Mouse (Mus musculus): ENCODE measurements at regions not wholly inside any gene's neighbourhood (a gene's known extent, or its start where the extent isn't known, plus 50 kb on each side); places are given as distances from the start of the nearest gene placed in this dataset.
"Not testable (repeated sequence)": the region's sequence is repeated elsewhere in the genome, so short reads cannot be mapped to it uniquely, and the experiment has no call there.

GRCm38 (mm10) chr16:63104383-63104782, 250.3 kb downstream of the Pros1 start:
- no peak for DNase-seq

DNA sequence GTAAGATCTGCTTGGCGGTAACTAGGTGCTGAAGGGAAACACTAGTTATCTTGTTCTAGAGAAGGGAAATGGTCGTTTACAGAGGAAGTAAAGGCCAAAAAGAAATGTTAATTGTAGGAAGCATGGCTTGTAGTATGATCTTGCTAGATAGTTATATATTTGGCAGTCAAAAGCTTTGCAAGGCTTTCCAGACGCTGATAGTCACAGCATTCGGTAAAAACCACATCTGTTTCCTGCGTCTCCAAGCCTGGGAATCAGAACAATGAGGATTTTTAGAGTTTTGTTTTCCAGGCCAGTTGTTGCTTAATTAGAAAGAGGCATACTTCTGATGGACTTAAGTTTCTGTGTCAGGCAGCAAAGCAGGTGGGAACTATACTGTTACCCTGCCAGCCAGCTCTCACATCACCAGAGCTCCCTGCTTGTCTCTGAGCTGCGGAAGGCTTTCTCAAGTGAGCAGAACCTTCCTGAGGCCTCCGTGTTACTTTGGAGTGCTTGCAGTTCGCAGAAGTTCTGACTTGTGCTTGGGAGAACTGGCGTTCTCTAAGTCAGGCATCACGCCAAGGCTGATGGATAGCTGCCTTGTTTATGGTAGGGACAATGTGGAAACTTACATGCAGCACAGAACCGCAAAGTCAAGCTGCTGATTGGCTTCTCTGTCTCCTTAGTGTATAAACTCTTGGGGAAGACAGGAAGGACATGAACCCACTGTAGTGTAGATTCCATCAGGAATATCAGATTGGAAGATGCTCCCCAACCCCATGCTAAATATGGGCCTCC, 251.0 kb downstream of the Pros1 start:
- no peak for DNase-seq

GRCm38 (mm10) chr16:63116456-63116855, 262.3 kb downstream of the Pros1 start:
- no peak for DNase-seq

- no peak for DNase-seq
These were observed 264.6 kb downstream of the Pros1 start for GRCm38 (mm10) chr16:63118721-63119120.

DNA sequence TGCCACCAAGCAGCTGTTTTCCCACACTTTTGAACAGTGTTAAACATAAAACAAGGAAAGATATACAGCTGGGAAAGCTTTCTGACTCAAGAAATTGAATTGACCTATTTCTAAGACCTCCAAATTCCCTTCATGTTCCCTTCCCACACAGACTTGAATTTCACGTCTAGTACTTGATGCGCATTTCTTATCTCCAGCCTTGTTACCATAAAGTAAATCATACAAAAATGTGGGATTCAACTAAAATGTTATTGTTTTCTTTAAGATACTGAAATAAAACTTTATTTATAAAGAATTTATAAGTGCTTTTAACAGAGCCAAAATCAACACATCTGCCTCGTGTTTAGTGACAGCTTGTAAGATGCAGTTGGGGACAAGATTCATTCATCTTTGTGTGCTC, 289.7 kb downstream of the Pros1 start:
- DNase-seq = no peak

DNA sequence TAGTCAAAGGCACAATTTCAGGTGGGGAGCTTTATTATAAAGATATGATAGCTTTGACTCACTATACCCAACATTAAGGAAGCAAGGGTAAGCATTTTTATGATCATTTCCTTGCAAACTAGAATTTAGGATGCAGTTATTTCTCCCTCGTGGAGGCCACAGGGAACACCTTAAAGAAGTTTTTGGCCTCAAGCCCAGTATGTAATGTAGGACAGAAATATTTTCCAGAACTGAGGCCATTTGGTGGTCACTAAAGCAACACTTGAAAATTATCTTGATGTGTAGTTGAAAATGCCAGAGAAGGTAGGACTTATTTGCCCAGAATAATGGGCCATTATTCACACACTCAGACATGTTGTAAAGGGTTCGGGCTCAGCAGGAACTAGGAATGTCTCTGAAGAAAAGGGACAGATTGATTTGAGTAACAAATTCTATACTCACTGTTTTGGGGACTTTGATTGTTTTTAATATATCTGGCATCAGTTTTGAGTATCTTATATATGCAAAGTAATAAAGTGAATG, 301.3 kb downstream of the Pros1 start:
- DNase-seq = no peak

GRCm38 (mm10) chr16:63170101-63170500, 316.0 kb downstream of the Pros1 start:
- DNase-seq = no peak

- no peak for DNase-seq
These were observed 325.1 kb downstream of the Pros1 start for GRCm38 (mm10) chr16:63179228-63179627.

- DNase-seq = no peak
These were observed 337.1 kb downstream of the Pros1 start for GRCm38 (mm10) chr16:63191181-63191580.

DNA sequence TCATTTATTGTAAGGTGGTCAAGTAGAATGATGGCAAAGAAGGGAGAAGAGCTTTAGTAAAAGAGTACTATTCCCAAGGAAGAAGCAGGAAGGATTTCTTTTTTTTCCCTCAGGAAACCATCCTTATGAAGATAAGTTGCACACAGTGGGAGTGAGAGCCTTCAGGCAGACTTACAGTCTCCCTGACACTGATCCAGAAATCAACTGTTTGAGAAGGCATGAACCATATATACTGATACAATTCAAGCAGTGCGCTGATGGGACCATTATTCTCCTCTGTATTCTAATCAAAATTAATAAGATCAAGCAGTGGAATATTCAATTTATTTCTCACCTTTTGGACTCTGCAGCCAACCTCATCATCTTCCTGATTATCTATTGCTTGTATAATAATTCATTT, 337.5 kb downstream of the Pros1 start:
- DNase-seq = no peak

- DNase-seq = no peak
These were observed 340.5 kb downstream of the Pros1 start for GRCm38 (mm10) chr16:63194595-63194994.

DNA sequence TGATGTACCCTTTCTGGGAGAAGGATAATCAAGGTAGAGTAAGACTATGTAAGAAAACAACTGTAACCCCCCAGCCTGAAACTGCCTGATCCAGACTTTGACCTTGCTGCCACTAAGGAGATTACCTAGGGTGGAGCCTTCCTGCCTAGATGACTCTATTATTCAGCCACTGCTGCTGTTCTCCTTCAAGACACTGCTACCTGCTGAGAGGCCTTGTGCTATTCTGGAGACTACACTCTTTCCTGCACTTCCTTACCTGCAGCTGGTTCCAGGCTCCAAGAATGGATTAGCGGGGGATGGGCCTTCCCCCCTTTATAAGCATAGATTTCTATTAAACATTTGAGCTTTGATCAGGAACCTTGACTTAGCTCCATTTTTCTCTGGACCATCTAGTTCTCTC, 359.4 kb downstream of the Pros1 start:
- DNase-seq = not testable (repeated sequence)

- no peak for DNase-seq
These were observed 366.2 kb downstream of the Pros1 start for GRCm38 (mm10) chr16:63220228-63220879.

- no peak for DNase-seq
These were observed 370.5 kb downstream of the Pros1 start for GRCm38 (mm10) chr16:63224608-63225007.

- no peak for DNase-seq
These were observed 371.0 kb downstream of the Pros1 start for GRCm38 (mm10) chr16:63225097-63225496.

GRCm38 (mm10) chr16:63229135-63229534, 375.0 kb downstream of the Pros1 start:
- DNase-seq = no peak

DNA sequence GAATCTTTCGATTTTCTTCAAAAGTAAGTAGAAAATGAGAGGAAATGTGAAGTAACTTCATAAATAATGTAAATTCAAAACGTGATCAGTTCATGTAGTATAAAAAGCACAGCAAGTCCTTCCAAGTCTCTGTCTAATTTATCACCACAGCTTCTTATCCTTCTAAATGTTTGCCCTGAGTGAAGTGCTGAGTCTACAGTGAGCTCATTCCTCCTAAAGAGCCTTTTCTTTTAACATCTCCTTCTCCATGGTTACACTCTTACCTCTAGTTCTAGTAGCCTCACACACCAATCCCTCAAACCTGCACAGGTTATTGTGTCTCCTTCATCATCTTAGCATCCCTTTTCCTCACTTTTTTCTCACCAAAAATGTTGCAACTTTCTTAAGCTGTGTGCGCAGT, 375.5 kb downstream of the Pros1 start:
- no peak for DNase-seq

GRCm38 (mm10) chr16:63270173-63270572, 416.1 kb downstream of the Pros1 start:
- no peak for DNase-seq

- no peak for DNase-seq
These were observed 423.4 kb downstream of the Pros1 start for GRCm38 (mm10) chr16:63277556-63277955.

DNA sequence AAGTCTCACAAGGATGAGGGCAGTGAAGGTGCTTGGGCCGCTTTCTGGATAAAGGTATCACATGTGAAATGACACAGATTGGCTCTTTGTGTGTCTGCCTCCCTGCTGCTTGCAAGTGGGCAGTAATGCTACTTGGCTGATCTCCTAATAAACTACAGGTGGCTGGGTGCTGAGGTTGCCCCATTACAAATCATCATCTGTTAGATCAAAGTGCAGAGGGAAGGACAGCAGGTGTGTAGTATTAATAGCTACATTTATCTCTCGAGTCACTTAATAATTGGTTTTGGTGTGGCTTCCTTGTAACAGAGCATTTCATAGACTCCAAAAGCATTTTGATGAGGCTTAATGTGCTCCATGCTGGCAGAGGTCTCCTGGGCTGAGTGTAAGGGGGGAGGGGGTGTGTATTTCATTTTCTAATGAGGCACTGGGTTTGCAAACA, 424.2 kb downstream of the Pros1 start:
- DNase-seq = no peak

DNA sequence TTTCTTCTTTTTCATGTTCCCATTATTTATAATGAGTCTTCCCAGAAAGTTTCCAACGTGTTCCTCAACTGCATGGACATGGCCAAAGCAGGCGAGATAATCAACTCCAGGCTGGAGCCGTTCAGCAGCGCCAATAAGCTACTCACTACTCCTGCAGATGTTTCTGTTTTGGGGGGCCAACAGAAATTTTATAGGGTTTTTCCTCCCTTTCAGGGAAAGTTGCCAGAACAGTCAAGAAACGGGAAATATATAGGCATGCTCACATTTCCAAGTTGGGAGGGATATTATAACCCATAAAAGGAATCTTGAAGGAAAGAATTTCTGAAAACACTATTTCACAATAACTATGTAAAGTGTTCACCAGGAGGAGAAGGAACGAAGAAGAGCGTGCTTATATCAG, 433.5 kb downstream of the Pros1 start:
- DNase-seq = no peak

DNA sequence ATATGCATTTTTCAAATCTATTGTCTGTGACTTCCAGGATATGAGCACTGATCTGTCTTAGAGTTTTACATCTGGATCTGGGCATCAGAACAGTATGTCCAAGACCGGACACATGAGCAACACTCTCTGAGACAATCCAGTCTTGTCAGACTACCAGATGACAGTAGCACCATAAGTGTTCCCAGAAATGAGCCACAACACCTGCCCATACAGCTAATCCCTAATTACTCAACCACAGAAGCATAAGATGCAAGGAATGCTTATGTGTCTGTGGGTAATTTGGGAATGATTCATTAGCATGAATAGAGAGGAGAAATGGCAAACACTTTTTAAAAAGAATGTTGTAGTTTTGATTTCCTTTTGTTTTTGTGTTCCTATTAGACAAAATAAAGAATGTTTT, 457.6 kb downstream of the Pros1 start:
- DNase-seq = no peak

DNA sequence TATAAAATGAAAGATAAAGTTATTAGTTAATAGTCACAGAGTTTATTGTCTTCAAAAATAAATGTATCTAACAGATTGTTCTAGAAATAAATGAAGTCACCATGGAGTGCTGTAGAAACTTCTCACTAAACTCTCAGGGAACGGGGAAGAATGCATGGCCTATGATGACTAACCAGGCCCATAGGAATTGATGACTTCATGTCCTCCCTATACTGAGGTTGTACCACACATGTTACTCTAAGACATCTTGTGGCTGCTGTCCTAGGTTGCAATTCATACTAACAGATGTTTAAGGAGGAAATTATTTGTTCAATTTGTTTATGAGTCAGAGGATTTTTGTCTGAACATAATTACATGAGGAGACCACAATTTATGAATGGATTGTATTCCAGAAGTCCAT, 459.4 kb downstream of the Pros1 start:
- no peak for DNase-seq

GRCm38 (mm10) chr16:63319602-63320001, 465.5 kb downstream of the Pros1 start:
- no peak for DNase-seq

All from gastrocnemius, postnatal 25 days (tissue).